ENCODE assay signal across 1 mouse cellular context in the genomic region with DNA sequence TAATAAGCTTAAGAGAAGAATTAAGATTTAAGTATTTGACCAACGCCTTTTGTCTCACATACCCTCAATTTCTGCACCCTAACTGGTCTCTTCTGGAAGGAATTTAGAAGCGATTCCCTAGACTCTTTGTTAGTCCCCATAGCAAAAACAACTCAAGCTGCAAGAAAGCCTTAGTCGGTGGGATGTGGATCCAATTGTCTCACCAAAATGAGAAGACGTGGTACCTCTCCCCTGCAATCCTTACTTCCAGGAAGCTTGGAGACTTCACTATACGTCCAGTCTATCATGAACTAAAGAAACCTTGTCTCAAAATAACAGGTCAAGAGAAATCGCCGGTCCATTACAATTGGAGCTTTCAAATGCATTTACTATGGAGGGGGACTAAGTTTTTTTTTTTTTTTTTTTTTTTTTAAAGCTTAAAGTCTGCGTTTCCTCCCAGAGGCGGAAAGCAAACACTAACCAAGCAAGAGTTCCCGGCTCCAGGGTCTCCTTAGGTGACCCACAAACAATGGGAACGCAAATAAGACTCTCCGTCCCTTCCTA.
A peak's percentile ranks its signal among the peaks of the same experiment; 100 is the strongest.
TF ChIP-seq lines count a peak whose summit lies in the region.

No protein-coding gene starts in this region.

TF ChIP-seq in MEL, 35 proteins besides CTCF, POLR2A, EP300 and RAD21:
- TF ChIP-seq ZNF384 (IDR thresholded peaks at IDR 0.05; ENCODE audit: low read depth, low read length) (peak; percentile 93), HCFC1 (IDR thresholded peaks at IDR 0.05; ENCODE audit: low read depth, low read length) (no peak), TBP (IDR thresholded peaks at IDR 0.05; ENCODE audit: low read depth, low read length) (no peak), SIN3A (IDR thresholded peaks at IDR 0.05; ENCODE audit: low read length) (no peak), CHD1 (IDR thresholded peaks at IDR 0.05; ENCODE audit: low read depth, low read length) (no peak)
